Mouse (Mus musculus) thymus, adult 2 months (tissue): ENCODE data around the gene Ubr2.

Experiments
- CTCF ChIP-seq: fragments of 200-500 bp; IDR thresholded peaks from 2 replicates; pipeline ENCODE4 v1.5.1; 2012; ENCODE audit warnings: mild to moderate bottlenecking, control low read depth, low read length, moderate library complexity, borderline replicate concordance; ENCODE audit not compliant: control insufficient read depth, poor library complexity, insufficient read depth; ENCODE audit errors: extremely low read depth
- POLR2A ChIP-seq: fragments of 200-500 bp; IDR thresholded peaks from 2 replicates; pipeline ENCODE4 v1.6.1; 2012; ENCODE audit warnings: mild to moderate bottlenecking, low read length, control low read depth, moderate library complexity; ENCODE audit not compliant: control insufficient read depth, poor library complexity, insufficient read depth; ENCODE audit errors: extremely low read depth

DNA sequence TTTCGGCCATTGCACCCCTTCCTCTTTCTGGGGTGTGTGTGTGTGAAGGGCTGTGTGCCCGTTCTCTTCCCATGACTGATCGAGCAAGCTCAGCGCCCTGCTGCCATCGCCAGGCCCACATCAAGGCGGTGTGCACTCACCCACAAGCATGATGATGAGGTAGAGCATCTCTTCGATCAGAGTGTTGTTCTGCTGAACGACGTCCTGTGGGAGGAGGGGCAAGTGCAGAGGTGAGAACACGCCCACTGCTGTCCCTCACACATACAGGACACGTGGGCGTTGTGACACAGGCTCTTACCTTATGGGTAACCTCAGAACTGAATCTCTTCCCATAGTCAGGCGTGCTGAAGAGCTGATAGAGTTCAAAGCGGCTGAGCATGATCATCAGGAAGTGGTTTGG lies 43.5 kb downstream of the Ubr2 start:
- TF ChIP-seq CTCF (no peak), POLR2A (no peak)
